Mouse (Mus musculus): ENCODE data around the gene Cadps.

GRCm38 (mm10) chr14:12838323-12838722 lies 15.4 kb upstream of the Cadps start:
- TF ChIP-seq POLR2A (IDR thresholded peaks at IDR 0.05; ENCODE audit: extremely low read depth, insufficient read depth, low read length) (no peak), CTCF (IDR thresholded peaks at IDR 0.05; ENCODE audit: low read depth, low read length) (no peak)
